Mouse (Mus musculus) lung, embryonic 15.5 days (tissue): ENCODE data around the gene Kalrn. TPM values are rescaled to one million over a fixed set of nuclear protein-coding genes. Genes with fewer than 3 reads are reported as not detected.

ENCODE experiments used
- ATAC-seq: fragments of 200-750 bp; cut with Nextera tagmentation; 2 replicates; pipeline ENCODE4 v1.8.0; 2017; ENCODE audit warnings: moderate number of reproducible peaks, borderline replicate concordance; ENCODE audit not compliant: low FRiP score, low TSS enrichment; ENCODE audit errors: extremely low read depth
- H3K27ac ChIP-seq: fragments of 300-500 bp; sonication (generic); 2 replicates; pipeline ENCODE4 v1.5.1; 2015; ENCODE audit warnings: moderate library complexity, mild to moderate bottlenecking, inconsistent platforms
- H3K27me3 ChIP-seq: fragments of 300-500 bp; sonication (generic); 2 replicates; pipeline ENCODE4 v1.6.1; 2015; ENCODE audit warnings: inconsistent platforms
- H3K36me3 ChIP-seq: fragments of 300-500 bp; sonication (generic); 2 replicates; pipeline ENCODE4 v1.6.1; 2015; ENCODE audit warnings: inconsistent platforms
- H3K4me1 ChIP-seq: fragments of 300-500 bp; sonication (generic); 2 replicates; pipeline ENCODE4 v1.6.1; 2015; ENCODE audit warnings: inconsistent platforms
- H3K4me2 ChIP-seq: fragments of 300-500 bp; sonication (generic); 2 replicates; pipeline ENCODE4 v1.6.1; 2015; ENCODE audit warnings: inconsistent platforms, mild to moderate bottlenecking, moderate library complexity
- H3K4me3 ChIP-seq: fragments of 300-500 bp; sonication (generic); 2 replicates; pipeline ENCODE4 v1.5.1; 2015; ENCODE audit warnings: mild to moderate bottlenecking, inconsistent platforms
- H3K9ac ChIP-seq: fragments of 300-500 bp; sonication (generic); 2 replicates; pipeline ENCODE4 v1.6.1; 2015; ENCODE audit warnings: inconsistent platforms
- H3K9me3 ChIP-seq: fragments of 300-500 bp; sonication (generic); 2 replicates; pipeline ENCODE4 v1.6.1; 2016; ENCODE audit warnings: inconsistent platforms
- WGBS: fragments of 180-500 bp; shearing (Covaris S2); methylation state at CpG from one replicate; pipeline ENCODE4 v1.1.7; 2015; 5-methylcytosine and 5-hydroxymethylcytosine counted together
- polyA plus RNA-seq: library from polyadenylated mRNA; unstranded; fragments of >200 nt; fragmentation: Nextera tagmentation; extraction: Ambion mirVana; gene quantifications from 2 replicates; pipeline ENCODE4 v1.2.1, GENCODE M21; 2015

Gene Kalrn
- 14.4 and 14.6 TPM in 2 replicates for polyA plus RNA-seq

DNA sequence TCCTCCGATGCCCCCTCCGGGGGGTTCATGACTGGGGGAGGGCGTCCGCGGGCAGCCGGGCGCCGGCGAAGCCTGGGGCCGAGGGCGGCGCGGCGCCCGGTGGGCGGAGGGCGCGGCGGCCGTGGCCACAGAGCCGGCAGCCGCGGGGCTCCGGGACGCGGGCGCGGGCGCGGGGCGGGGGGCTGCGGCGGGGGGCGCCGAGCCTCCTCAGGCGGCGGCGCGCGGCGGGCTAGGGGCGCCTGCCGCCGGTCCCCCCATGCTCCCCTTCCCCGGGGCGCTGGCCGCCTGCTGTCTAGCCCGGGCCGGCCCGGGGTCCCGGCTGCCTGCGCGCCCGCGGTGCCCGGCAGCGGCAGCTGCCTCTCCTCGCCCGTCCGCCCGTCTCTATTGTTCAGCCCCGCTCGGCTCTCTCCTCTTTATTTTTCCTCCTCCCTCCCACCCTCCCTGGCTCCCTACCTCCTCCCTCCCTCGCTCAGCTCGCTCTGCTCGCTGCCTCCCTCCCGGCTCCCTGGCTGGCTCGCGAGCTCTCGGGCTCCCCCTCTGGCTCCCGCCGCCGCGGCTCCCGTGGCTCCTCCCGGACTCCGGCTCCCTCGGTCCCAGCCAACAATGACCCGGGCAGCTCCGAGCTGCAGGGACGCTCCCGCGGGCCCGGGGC, at the start of gene Kalrn:
Gene Kalrn (minus strand): TSS at position 382 of the 652 bp plus-strand sequence.
- Histone ChIP-seq H3K36me3 (no peaks in the 10 kb centered on the region), H3K27me3 (no peaks in the 10 kb centered on the region), H3K9me3 (no peaks in the 10 kb centered on the region), H3K27ac (peak within 1 kb of the TSS; percentile 88), H3K4me2 (peak within 1 kb of the TSS; percentile 92), H3K4me3 (peak within 1 kb of the TSS; percentile 89), H3K9ac (peak within 1 kb of the TSS; percentile 86), H3K4me1 (peaks cover 18% of the 10 kb centered on the region; the same call in 1 of the 2 replicates)
- ATAC-seq, result peak; percentile 93
- WGBS, result under 1% methylated on average over 49 of the region's 84 CpGs

- H3K4me1 ChIP-seq, result no peaks in the 10 kb centered on the region
- no peaks in the 10 kb centered on the region for H3K9me3 ChIP-seq
- no peaks in the 10 kb centered on the region for H3K36me3 ChIP-seq
- no peak for ATAC-seq
- no peak overlapping the region for H3K9ac ChIP-seq
- no peak overlapping the region for H3K4me2 ChIP-seq
- 63% methylated on average over 2 of the region's 2 CpGs for WGBS
- no peaks in the 10 kb centered on the region for H3K27me3 ChIP-seq
- no peak overlapping the region for H3K4me3 ChIP-seq
- no peak overlapping the region for H3K27ac ChIP-seq
These were observed 40.7 kb upstream of the Kalrn start for GRCm38 (mm10) chr16:34614021-34614420.

- H3K9me3 ChIP-seq, result no peaks in the 10 kb centered on the region
- no peak overlapping the region for H3K27ac ChIP-seq
- no peak overlapping the region for H3K4me3 ChIP-seq
- no peak overlapping the region for H3K4me2 ChIP-seq
- no peaks in the 10 kb centered on the region for H3K4me1 ChIP-seq
- no peaks in the 10 kb centered on the region for H3K27me3 ChIP-seq
- no peaks in the 10 kb centered on the region for H3K36me3 ChIP-seq
- no peak for ATAC-seq
- WGBS, result 62% methylated on average over 1 of the region's 1 CpGs
- H3K9ac ChIP-seq, result no peak overlapping the region
These were observed 36.8 kb upstream of the Kalrn start for GRCm38 (mm10) chr16:34610137-34610536.

DNA sequence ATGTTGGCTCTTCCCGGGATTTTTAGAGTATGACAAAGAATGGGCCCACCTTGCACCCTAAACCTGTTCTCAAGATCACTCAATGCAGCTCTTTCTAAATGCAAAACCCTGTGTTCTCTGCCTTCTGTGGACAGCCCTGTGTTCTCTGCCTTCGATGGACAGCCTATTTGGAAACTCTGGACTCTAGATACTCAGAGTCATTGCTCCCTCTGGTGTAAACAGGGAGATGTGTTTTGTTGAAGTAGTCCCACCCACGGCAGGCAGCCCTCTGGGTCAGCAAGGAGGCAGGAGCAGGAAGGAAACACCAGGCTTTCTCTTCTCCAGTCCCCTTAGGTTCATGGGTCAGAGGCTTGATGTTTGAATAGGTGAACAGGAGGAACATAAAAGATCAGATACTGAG, 32.3 kb upstream of the Kalrn start:
- ATAC-seq, result no peak
- H3K27ac ChIP-seq, result no peak overlapping the region
- no peaks in the 10 kb centered on the region for H3K9me3 ChIP-seq
- no peaks in the 10 kb centered on the region for H3K4me1 ChIP-seq
- H3K27me3 ChIP-seq, result no peaks in the 10 kb centered on the region
- no peaks in the 10 kb centered on the region for H3K36me3 ChIP-seq
- H3K9ac ChIP-seq, result no peak overlapping the region
- WGBS, result 21% methylated on average over 3 of the region's 3 CpGs
- H3K4me3 ChIP-seq, result no peak overlapping the region
- H3K4me2 ChIP-seq, result no peak overlapping the region

DNA sequence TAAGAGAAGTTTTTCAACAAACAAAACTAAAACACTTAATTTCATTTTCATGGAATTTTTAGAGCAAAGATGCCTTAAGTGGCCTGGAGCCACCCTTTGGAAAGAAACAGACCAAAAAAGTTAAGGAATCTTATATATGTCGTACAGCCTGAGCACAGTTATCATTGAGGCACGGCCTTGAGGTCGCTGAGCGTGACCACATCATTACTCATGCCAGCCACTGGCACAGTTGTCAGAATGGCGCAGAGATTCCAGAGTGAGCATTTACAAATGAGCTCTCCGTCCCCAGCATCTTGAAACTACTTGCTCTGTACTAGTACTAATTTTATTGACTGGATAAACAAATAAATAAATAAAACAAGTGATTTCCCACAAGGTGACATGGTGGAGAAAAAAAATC, 30.5 kb upstream of the Kalrn start:
- Histone ChIP-seq H3K9ac (no peak overlapping the region), H3K27me3 (no peaks in the 10 kb centered on the region), H3K4me1 (no peaks in the 10 kb centered on the region), H3K4me3 (no peak overlapping the region), H3K36me3 (no peaks in the 10 kb centered on the region), H3K9me3 (no peaks in the 10 kb centered on the region), H3K27ac (no peak overlapping the region), H3K4me2 (no peak overlapping the region)
- 52% methylated on average over 6 of the region's 6 CpGs for WGBS
- no peak for ATAC-seq

GRCm38 (mm10) chr16:34603076-34603475, 29.7 kb upstream of the Kalrn start:
- no peak for ATAC-seq
- Histone ChIP-seq H3K4me2 (no peak overlapping the region), H3K27ac (no peak overlapping the region), H3K36me3 (no peaks in the 10 kb centered on the region), H3K9ac (no peak overlapping the region), H3K4me1 (no peaks in the 10 kb centered on the region), H3K4me3 (no peak overlapping the region), H3K9me3 (no peaks in the 10 kb centered on the region), H3K27me3 (no peaks in the 10 kb centered on the region)
- 48% methylated on average over 4 of the region's 4 CpGs for WGBS

- Histone ChIP-seq H3K4me3 (no peak overlapping the region), H3K9me3 (no peaks in the 10 kb centered on the region), H3K9ac (no peak overlapping the region), H3K36me3 (no peaks in the 10 kb centered on the region), H3K4me1 (no peaks in the 10 kb centered on the region), H3K4me2 (no peak overlapping the region), H3K27me3 (no peaks in the 10 kb centered on the region), H3K27ac (no peak overlapping the region)
- ATAC-seq, result no peak
- 61% methylated on average over 4 of the region's 4 CpGs for WGBS
These were observed 28.6 kb upstream of the Kalrn start for GRCm38 (mm10) chr16:34601954-34602353.

DNA sequence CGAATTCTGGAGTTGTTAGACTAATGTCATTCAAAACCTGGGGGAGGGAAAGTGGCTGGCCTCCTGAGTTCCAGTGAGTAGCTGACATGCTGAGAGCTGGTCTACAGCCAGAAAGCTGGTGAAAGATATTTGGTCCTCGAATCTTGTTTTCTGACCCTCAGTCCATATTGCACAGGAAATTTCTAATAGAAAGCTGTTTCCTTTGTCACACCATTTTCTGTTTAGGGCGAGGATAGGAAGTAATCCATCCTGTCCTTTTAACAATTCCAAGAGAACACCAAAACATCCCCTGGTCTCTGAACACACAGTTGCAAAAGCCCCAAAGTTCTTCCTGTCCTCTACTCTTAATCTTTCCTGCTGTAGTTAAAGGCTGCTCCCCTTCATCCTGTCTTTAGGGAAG, 22.0 kb upstream of the Kalrn start:
- H3K27ac ChIP-seq, result peak overlapping the region; percentile 12; the same call in 1 of the 2 replicates

DNA sequence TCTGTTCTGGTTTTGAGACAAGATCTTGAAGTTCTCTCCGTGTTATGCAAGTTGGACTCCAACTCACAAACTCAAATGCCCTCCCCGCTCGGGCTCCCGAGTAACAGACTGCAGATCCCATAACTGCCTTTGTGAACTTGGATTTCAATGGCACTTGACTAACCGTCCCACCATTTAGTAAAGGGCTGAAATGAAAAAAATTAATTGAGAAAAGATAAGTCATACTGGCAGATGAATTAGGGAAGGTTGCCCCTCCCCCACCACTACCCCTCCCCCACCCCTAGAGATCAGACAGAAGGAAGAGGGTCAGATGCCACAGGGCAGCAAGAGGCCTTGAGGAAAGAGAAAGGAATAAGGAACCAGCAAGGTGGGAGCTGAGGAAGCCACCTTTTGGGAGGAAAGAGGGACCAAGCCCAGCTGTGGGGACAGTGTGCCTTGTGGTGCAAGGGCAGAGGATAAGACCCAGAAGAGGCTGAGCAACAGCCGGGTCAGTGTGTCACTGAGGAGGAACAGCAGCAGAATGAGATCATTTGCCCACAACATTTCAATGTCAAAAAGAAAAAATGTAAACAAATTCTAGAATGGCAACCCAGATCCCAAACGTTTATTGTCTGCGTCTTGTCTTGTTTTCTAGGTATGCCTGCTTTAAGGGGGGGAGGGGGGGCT, 21.4 kb upstream of the Kalrn start:
- Histone ChIP-seq H3K9ac (no peak overlapping the region), H3K27ac (peak overlapping the region; percentile 12; the same call in 1 of the 2 replicates), H3K4me1 (peaks cover 14% of the 10 kb centered on the region; the same call in 1 of the 2 replicates), H3K4me3 (no peak overlapping the region), H3K4me2 (no peak overlapping the region), H3K36me3 (no peaks in the 10 kb centered on the region), H3K27me3 (no peaks in the 10 kb centered on the region), H3K9me3 (no peaks in the 10 kb centered on the region)
- no peak for ATAC-seq
- 50% methylated on average over 8 of the region's 8 CpGs for WGBS

More for the DNA sequence above, 22.0 kb upstream of the Kalrn start:
- H3K4me3 ChIP-seq, result no peak overlapping the region
- no peak overlapping the region for H3K9ac ChIP-seq
- 8% methylated on average over 3 of the region's 3 CpGs for WGBS
- peaks cover 14% of the 10 kb centered on the region; the same call in 1 of the 2 replicates for H3K4me1 ChIP-seq
- no peaks in the 10 kb centered on the region for H3K9me3 ChIP-seq
- H3K27me3 ChIP-seq, result no peaks in the 10 kb centered on the region
- no peaks in the 10 kb centered on the region for H3K36me3 ChIP-seq
- H3K4me2 ChIP-seq, result no peak overlapping the region
- ATAC-seq, result no peak

DNA sequence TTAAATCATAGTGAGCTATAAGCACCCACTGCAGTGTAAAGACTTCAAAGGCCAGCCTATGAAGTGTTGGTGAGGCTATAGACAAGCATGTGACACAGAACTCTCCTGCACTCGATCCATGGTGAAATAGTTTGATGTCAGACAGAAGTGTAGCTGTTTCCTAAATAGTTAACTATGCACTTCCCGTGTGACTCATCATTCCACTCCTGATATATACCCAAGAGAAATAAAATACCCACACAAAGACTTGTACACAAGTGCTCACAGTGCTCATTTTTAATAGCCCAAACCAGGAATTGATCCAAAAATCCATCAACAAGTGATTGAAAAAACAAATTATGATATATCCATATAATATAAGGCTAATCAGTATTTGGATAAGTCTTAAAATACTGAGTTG, 19.4 kb upstream of the Kalrn start:
- ATAC-seq, result no peak
- H3K27ac ChIP-seq, result no peak overlapping the region
- H3K4me1 ChIP-seq, result peaks cover 14% of the 10 kb centered on the region; the same call in 1 of the 2 replicates
- no peak overlapping the region for H3K9ac ChIP-seq
- no peaks in the 10 kb centered on the region for H3K27me3 ChIP-seq
- no peak overlapping the region for H3K4me2 ChIP-seq
- H3K9me3 ChIP-seq, result no peaks in the 10 kb centered on the region
- no peak overlapping the region for H3K4me3 ChIP-seq
- WGBS, result 25% methylated on average over 2 of the region's 2 CpGs
- no peaks in the 10 kb centered on the region for H3K36me3 ChIP-seq

- no peaks in the 10 kb centered on the region for H3K27me3 ChIP-seq
- no peak for ATAC-seq
- WGBS, result 95% methylated on average over 1 of the region's 1 CpGs
- H3K9me3 ChIP-seq, result no peaks in the 10 kb centered on the region
- H3K4me1 ChIP-seq, result peaks cover 14% of the 10 kb centered on the region; the same call in 1 of the 2 replicates
- H3K36me3 ChIP-seq, result no peaks in the 10 kb centered on the region
- H3K27ac ChIP-seq, result no peak overlapping the region
- no peak overlapping the region for H3K9ac ChIP-seq
- no peak overlapping the region for H3K4me2 ChIP-seq
- no peak overlapping the region for H3K4me3 ChIP-seq
These were observed 18.6 kb upstream of the Kalrn start for GRCm38 (mm10) chr16:34591934-34592333.

- Histone ChIP-seq H3K36me3 (no peaks in the 10 kb centered on the region), H3K27ac (no peak overlapping the region), H3K27me3 (no peaks in the 10 kb centered on the region), H3K9me3 (no peaks in the 10 kb centered on the region), H3K4me1 (no peaks in the 10 kb centered on the region), H3K9ac (no peak overlapping the region), H3K4me3 (no peak overlapping the region), H3K4me2 (no peak overlapping the region)
- WGBS, result 91% methylated on average over 4 of the region's 4 CpGs
- no peak for ATAC-seq
These were observed 6.5 kb upstream of the Kalrn start for GRCm38 (mm10) chr16:34579671-34580326.
